Mouse (Mus musculus) kidney, postnatal 0 days (tissue): ENCODE measurements at regions not wholly inside any gene's neighbourhood (a gene's known extent, or its start where the extent isn't known, plus 50 kb on each side); places are given as distances from the start of the nearest gene placed in this dataset.
A peak's percentile ranks its signal among the peaks of the same experiment; 100 is the strongest.

Experiments
- ATAC-seq: fragments of 200-750 bp; cut with Nextera tagmentation; replicated peaks from 2 replicates; pipeline ENCODE4 v1.8.0; 2017; ENCODE audit warnings: low read depth, moderate number of reproducible peaks, moderate TSS enrichment, moderate library complexity; ENCODE audit not compliant: low FRiP score
- DNase-seq: peaks from one replicate; pipeline ENCODE4 v3.0.0-alpha.2; 2016; ENCODE audit warnings: low spot score
- H3K27ac ChIP-seq: fragments of 300-500 bp; sonication (generic); 2 replicates; pipeline ENCODE4 v1.5.1; 2014; ENCODE audit warnings: mild to moderate bottlenecking
- H3K27me3 ChIP-seq: fragments of 300-500 bp; sonication (generic); 2 replicates; pipeline ENCODE4 v1.6.1; 2014; ENCODE audit warnings: low read length, mixed read lengths; ENCODE audit not compliant: insufficient read depth
- H3K36me3 ChIP-seq: fragments of 300-500 bp; sonication (generic); 2 replicates; pipeline ENCODE4 v1.6.1; 2014; ENCODE audit warnings: low read length, mixed read lengths; ENCODE audit not compliant: insufficient read depth
- H3K4me1 ChIP-seq: fragments of 300-500 bp; sonication (generic); replicated peaks from 2 replicates; pipeline ENCODE4 v1.6.1; 2014; ENCODE audit warnings: antibody characterized with exemption, low read length, mixed read lengths; ENCODE audit not compliant: insufficient read depth
- H3K4me2 ChIP-seq: fragments of 300-500 bp; sonication (generic); 2 replicates; pipeline ENCODE4 v1.6.1; 2014; ENCODE audit warnings: mild to moderate bottlenecking, low read length, moderate library complexity, mixed read lengths
- H3K4me3 ChIP-seq: fragments of 300-500 bp; sonication (generic); replicated peaks from 2 replicates; pipeline ENCODE4 v1.5.1; 2014; ENCODE audit warnings: low read depth, low read length
- H3K9ac ChIP-seq: fragments of 300-500 bp; sonication (generic); 2 replicates; pipeline ENCODE4 v1.6.1; 2014; ENCODE audit warnings: low read depth, low read length
- H3K9me3 ChIP-seq: fragments of 300-500 bp; sonication (generic); replicated peaks from 2 replicates; pipeline ENCODE4 v1.6.1; 2016; ENCODE audit warnings: low read length, inconsistent platforms, mixed read lengths
- CTCF ChIP-seq: IDR thresholded peaks from 2 replicates; pipeline ENCODE4 v1.5.1; 2016; ENCODE audit warnings: antibody characterized with exemption, low read depth, mild to moderate bottlenecking, moderate library complexity
- WGBS: fragments of 180-500 bp; shearing (Covaris S2); extraction: QIAGEN DNeasy Blood & Tissue Kit; methylation state at CpG from one replicate; pipeline ENCODE4 v1.1.7; 2014; 5-methylcytosine and 5-hydroxymethylcytosine counted together

- DNase-seq (no peak), ATAC-seq (no peak)
- Histone ChIP-seq H3K9ac (no peak overlapping the region), H3K4me3 (no peak overlapping the region), H3K36me3 (no peaks in the 10 kb centered on the region), H3K27ac (no peak overlapping the region), H3K4me2 (no peak overlapping the region), H3K27me3 (no peaks in the 10 kb centered on the region), H3K9me3 (no peaks in the 10 kb centered on the region), H3K4me1 (no peaks in the 10 kb centered on the region)
- no peak for TF ChIP-seq CTCF
- WGBS = 67% methylated on average over 2 of the region's 2 CpGs
These were observed 539.8 kb upstream of the Cdh5 start for GRCm38 (mm10) chr8:103561606-103562005.

GRCm38 (mm10) chr8:103570864-103571425 lies 530.5 kb upstream of the Cdh5 start:
- 88% methylated on average over 11 of the region's 11 CpGs for WGBS
- no peak for DNase-seq
- no peak for TF ChIP-seq CTCF
- ATAC-seq = no peak
- no peak overlapping the region for H3K4me3 ChIP-seq
- no peaks in the 10 kb centered on the region for H3K9me3 ChIP-seq
- no peak overlapping the region for H3K4me2 ChIP-seq
- no peaks in the 10 kb centered on the region for H3K27me3 ChIP-seq
- H3K36me3 ChIP-seq = no peaks in the 10 kb centered on the region
- no peak overlapping the region for H3K9ac ChIP-seq
- no peaks in the 10 kb centered on the region for H3K4me1 ChIP-seq
- no peak overlapping the region for H3K27ac ChIP-seq

GRCm38 (mm10) chr8:103577147-103577546 lies 524.3 kb upstream of the Cdh5 start:
- no peaks in the 10 kb centered on the region for H3K9me3 ChIP-seq
- no peak overlapping the region for H3K4me3 ChIP-seq
- peak; percentile 4 for DNase-seq
- no peak overlapping the region for H3K4me2 ChIP-seq
- no peak overlapping the region for H3K27ac ChIP-seq
- WGBS = 72% methylated on average over 3 of the region's 3 CpGs
- no peak for TF ChIP-seq CTCF
- no peak for ATAC-seq
- H3K27me3 ChIP-seq = no peaks in the 10 kb centered on the region
- H3K4me1 ChIP-seq = no peaks in the 10 kb centered on the region; the same call in 1 of the 2 replicates
- no peaks in the 10 kb centered on the region for H3K36me3 ChIP-seq
- H3K9ac ChIP-seq = no peak overlapping the region

GRCm38 (mm10) chr8:103578006-103578405 lies 523.4 kb upstream of the Cdh5 start:
- 89% methylated on average over 6 of the region's 6 CpGs for WGBS
- TF ChIP-seq CTCF = no peak
- H3K36me3 ChIP-seq = no peaks in the 10 kb centered on the region
- no peak overlapping the region for H3K4me2 ChIP-seq
- H3K4me3 ChIP-seq = no peak overlapping the region
- ATAC-seq (no peak), DNase-seq (no peak)
- H3K9me3 ChIP-seq = no peaks in the 10 kb centered on the region
- H3K9ac ChIP-seq = no peak overlapping the region
- no peaks in the 10 kb centered on the region for H3K27me3 ChIP-seq
- H3K4me1 ChIP-seq = no peaks in the 10 kb centered on the region; the same call in 1 of the 2 replicates
- H3K27ac ChIP-seq = no peak overlapping the region

- Histone ChIP-seq H3K4me3 (no peak overlapping the region), H3K27ac (no peak overlapping the region), H3K9ac (no peak overlapping the region), H3K9me3 (no peaks in the 10 kb centered on the region), H3K4me1 (no peaks in the 10 kb centered on the region), H3K36me3 (no peaks in the 10 kb centered on the region), H3K27me3 (no peaks in the 10 kb centered on the region), H3K4me2 (no peak overlapping the region)
- no peak for ATAC-seq
- no peak for TF ChIP-seq CTCF
- WGBS = 89% methylated on average over 6 of the region's 6 CpGs
- DNase-seq = no peak
These were observed 493.1 kb upstream of the Cdh5 start for GRCm38 (mm10) chr8:103608291-103608690.

GRCm38 (mm10) chr8:103623781-103624434 lies 477.5 kb upstream of the Cdh5 start:
- Histone ChIP-seq H3K27ac (no peak overlapping the region), H3K4me1 (no peaks in the 10 kb centered on the region), H3K4me2 (no peak overlapping the region), H3K27me3 (no peaks in the 10 kb centered on the region), H3K9ac (no peak overlapping the region), H3K36me3 (no peaks in the 10 kb centered on the region), H3K4me3 (no peak overlapping the region), H3K9me3 (no peaks in the 10 kb centered on the region)
- ATAC-seq (no peak), DNase-seq (no peak)
- WGBS = 62% methylated on average over 3 of the region's 3 CpGs
- no peak for TF ChIP-seq CTCF
